Mouse (Mus musculus) midbrain, embryonic 13.5 days (tissue): ENCODE results near the gene Zfp747. TPM values are rescaled to one million over a fixed set of nuclear protein-coding genes. Genes with fewer than 3 reads are reported as not detected.
"Not testable (repeated sequence)": the region's sequence is repeated elsewhere in the genome, so short reads cannot be mapped to it uniquely, and the experiment has no call there.

Source experiments
- ATAC-seq: fragments of 200-750 bp; cut with Nextera tagmentation; 2 replicates; pipeline ENCODE4 v1.8.0; 2017; ENCODE audit warnings: mild to moderate bottlenecking, moderate TSS enrichment, moderate library complexity
- H3K27ac ChIP-seq: fragments of 300-500 bp; sonication (generic); 2 replicates; pipeline ENCODE4 v1.5.1; 2015; ENCODE audit warnings: inconsistent platforms, mild to moderate bottlenecking, moderate library complexity
- H3K27me3 ChIP-seq: fragments of 300-500 bp; sonication (generic); 2 replicates; pipeline ENCODE4 v1.6.1; 2015; ENCODE audit warnings: mild to moderate bottlenecking, inconsistent platforms
- H3K36me3 ChIP-seq: fragments of 300-500 bp; sonication (generic); 2 replicates; pipeline ENCODE4 v1.6.1; 2015; ENCODE audit warnings: mild to moderate bottlenecking, inconsistent platforms
- H3K4me1 ChIP-seq: fragments of 300-500 bp; sonication (generic); replicated peaks from 2 replicates; pipeline ENCODE4 v1.6.1; 2015; ENCODE audit warnings: inconsistent platforms
- H3K4me2 ChIP-seq: fragments of 300-500 bp; sonication (generic); replicated peaks from 2 replicates; pipeline ENCODE4 v1.6.1; 2015; ENCODE audit warnings: moderate library complexity, mild to moderate bottlenecking, inconsistent platforms
- H3K4me3 ChIP-seq: fragments of 300-500 bp; sonication (generic); replicated peaks from 2 replicates; pipeline ENCODE4 v1.5.1; 2015; ENCODE audit warnings: mild to moderate bottlenecking, inconsistent platforms
- H3K9ac ChIP-seq: fragments of 300-500 bp; sonication (generic); replicated peaks from 2 replicates; pipeline ENCODE4 v1.6.1; 2015; ENCODE audit warnings: mild to moderate bottlenecking, inconsistent platforms
- H3K9me3 ChIP-seq: fragments of 300-500 bp; sonication (generic); 2 replicates; pipeline ENCODE4 v1.6.1; 2016; ENCODE audit warnings: mild to moderate bottlenecking, inconsistent platforms
- WGBS: fragments of 180-500 bp; shearing (Covaris S2); methylation state at CpG from one replicate; pipeline ENCODE4 v1.1.7; 2015; 5-methylcytosine and 5-hydroxymethylcytosine counted together
- polyA plus RNA-seq: library from polyadenylated mRNA; unstranded; fragments of >200 nt; fragmentation: Nextera tagmentation; extraction: Ambion mirVana; gene quantifications from 2 replicates; pipeline ENCODE4 v1.2.1, GENCODE M21; 2015

Gene Zfp747
- polyA plus RNA-seq, 1 experiment from 2014 or later: 9.3 TPM

- peaks cover 20% of the 10 kb centered on the region for H3K4me1 ChIP-seq
- ATAC-seq: no peak
- WGBS: 92% methylated on average over 8 of the region's 8 CpGs
- H3K4me2 ChIP-seq: peak overlapping the region; percentile 90
- no peaks in the 10 kb centered on the region for H3K9me3 ChIP-seq
- peak overlapping the region; percentile 96 for H3K9ac ChIP-seq
- no peaks in the 10 kb centered on the region for H3K27me3 ChIP-seq
- H3K36me3 ChIP-seq: peaks cover 29% of the 10 kb centered on the region
- H3K27ac ChIP-seq: no peak overlapping the region
- H3K4me3 ChIP-seq: peak overlapping the region; percentile 88
These were observed 31.5 kb downstream of the Zfp747 start for GRCm38 (mm10) chr7:127344371-127344770.

- Histone ChIP-seq H3K4me3 (no peak overlapping the region; the same call in 1 of the 2 replicates), H3K36me3 (peaks cover 29% of the 10 kb centered on the region)
- no peak for ATAC-seq
These were observed 32.4 kb downstream of the Zfp747 start for GRCm38 (mm10) chr7:127343351-127344019.

DNA sequence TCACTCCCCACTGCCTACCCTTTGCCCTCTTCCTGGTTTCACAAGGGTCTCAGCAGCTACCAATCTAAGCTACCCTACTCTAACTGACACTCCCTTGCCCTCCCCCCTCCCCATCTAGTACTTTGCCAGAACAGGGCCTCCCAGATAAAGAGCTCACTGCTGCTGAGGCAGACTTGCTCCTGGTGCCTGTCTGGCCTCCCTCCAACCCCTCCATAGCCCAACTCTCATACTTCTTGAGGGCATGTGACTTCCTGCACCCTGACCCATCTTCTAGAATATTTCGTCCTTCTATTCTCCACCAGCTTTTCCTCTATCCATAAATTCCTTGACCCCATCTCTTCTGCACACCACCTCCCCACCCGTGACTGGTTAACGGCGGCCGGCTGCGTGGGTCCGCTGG lies 33.0 kb downstream of the Zfp747 start:
- Histone ChIP-seq H3K9me3 (no peaks in the 10 kb centered on the region), H3K4me3 (no peak overlapping the region), H3K27me3 (no peaks in the 10 kb centered on the region), H3K4me2 (no peak overlapping the region), H3K27ac (no peak overlapping the region), H3K36me3 (peaks cover 29% of the 10 kb centered on the region), H3K9ac (no peak overlapping the region), H3K4me1 (peaks cover 20% of the 10 kb centered on the region)
- 97% methylated on average over 7 of the region's 7 CpGs for WGBS
- ATAC-seq: no peak

More at GRCm38 (mm10) chr7:127343351-127344019, 32.4 kb downstream of the Zfp747 start:
- Histone ChIP-seq H3K9ac (peak overlapping the region; percentile 32; the same call in 1 of the 2 replicates), H3K9me3 (no peaks in the 10 kb centered on the region), H3K4me2 (no peak overlapping the region), H3K27ac (no peak overlapping the region), H3K27me3 (no peaks in the 10 kb centered on the region), H3K4me1 (peaks cover 20% of the 10 kb centered on the region)
- 95% methylated on average over 38 of the region's 38 CpGs for WGBS

- H3K4me2 ChIP-seq: no peak overlapping the region
- no peak overlapping the region for H3K27ac ChIP-seq
- WGBS: 73% methylated on average over 4 of the region's 4 CpGs
- H3K9me3 ChIP-seq: no peaks in the 10 kb centered on the region
- no peak for ATAC-seq
- H3K27me3 ChIP-seq: no peaks in the 10 kb centered on the region
- H3K9ac ChIP-seq: no peak overlapping the region
- peaks cover 29% of the 10 kb centered on the region for H3K36me3 ChIP-seq
- peaks cover 20% of the 10 kb centered on the region for H3K4me1 ChIP-seq
- no peak overlapping the region for H3K4me3 ChIP-seq
These were observed 33.5 kb downstream of the Zfp747 start for GRCm38 (mm10) chr7:127342332-127342731.

DNA sequence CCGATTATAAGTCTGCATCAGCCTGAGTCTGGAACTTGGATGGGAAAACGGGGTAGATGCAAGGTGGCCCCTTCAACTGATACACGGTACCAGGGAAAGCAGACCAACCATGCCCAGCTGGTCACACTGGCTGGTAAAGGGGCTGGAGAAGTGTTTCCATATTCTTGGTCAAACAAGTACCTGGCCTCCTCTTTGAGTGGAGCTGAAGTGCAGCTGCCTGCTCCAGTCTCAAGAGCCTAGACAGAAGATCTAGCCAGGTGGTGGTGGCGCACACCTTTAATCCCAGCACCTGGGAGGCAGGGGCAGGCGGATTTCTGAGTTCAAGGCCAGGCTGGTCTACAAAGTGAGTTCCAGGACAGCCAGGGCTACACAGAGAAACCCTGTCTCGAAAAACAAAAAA lies 34.0 kb downstream of the Zfp747 start:
- not testable (repeated sequence) for H3K9ac ChIP-seq, H3K27me3 ChIP-seq, H3K4me2 ChIP-seq, ATAC-seq, H3K27ac ChIP-seq, H3K9me3 ChIP-seq, H3K4me3 ChIP-seq
- WGBS: 92% methylated on average over 6 of the region's 6 CpGs
- Histone ChIP-seq H3K36me3 (peaks cover 29% of the 10 kb centered on the region), H3K4me1 (peaks cover 18% of the 10 kb centered on the region)

DNA sequence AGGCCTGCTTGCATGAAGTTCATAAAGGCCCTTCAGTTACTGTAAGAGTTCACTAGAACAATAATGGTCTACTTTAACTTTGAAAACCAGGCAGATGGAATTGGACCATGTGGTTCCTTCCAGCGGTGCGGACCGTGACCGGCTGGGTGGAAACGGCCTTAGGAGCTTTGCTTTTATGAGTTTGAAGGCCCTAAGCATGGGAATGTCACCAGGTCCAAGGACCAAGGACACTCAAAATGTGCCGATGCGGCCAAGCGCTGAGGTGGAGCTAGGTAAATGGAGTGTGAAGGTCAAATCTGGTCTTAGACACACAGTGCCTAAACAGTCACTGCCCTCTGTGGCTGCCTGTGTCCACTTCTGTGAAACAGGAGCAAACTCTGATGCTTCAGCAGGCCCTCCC lies 34.5 kb downstream of the Zfp747 start:
- H3K9me3 ChIP-seq: no peaks in the 10 kb centered on the region
- no peak overlapping the region for H3K4me2 ChIP-seq
- no peak overlapping the region for H3K9ac ChIP-seq
- peaks cover 13% of the 10 kb centered on the region for H3K4me1 ChIP-seq
- WGBS: 95% methylated on average over 8 of the region's 8 CpGs
- no peak for ATAC-seq
- no peak overlapping the region for H3K4me3 ChIP-seq
- peaks cover 29% of the 10 kb centered on the region for H3K36me3 ChIP-seq
- H3K27me3 ChIP-seq: no peaks in the 10 kb centered on the region
- H3K27ac ChIP-seq: no peak overlapping the region

DNA sequence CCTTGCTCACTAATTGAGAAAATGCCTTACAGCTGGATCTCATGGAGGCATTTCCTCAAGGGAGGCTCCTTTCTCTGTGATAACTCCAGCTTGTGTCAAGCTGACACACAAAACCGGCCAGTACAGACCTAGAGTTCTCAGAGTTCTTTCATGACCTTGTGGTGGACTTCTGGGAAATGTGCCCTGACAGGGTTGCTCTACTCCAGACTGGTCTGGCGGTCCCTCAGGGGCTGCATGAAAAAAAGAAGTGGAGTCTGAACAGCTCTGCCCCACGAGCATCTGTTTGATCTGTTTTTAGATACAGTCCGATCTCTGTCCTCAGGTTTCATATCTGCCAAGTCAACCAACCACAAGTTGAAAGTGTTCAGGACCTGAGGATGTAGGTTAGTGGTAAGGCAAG lies 38.2 kb downstream of the Zfp747 start:
- no peaks in the 10 kb centered on the region for H3K27me3 ChIP-seq
- no peaks in the 10 kb centered on the region for H3K9me3 ChIP-seq
- ATAC-seq: no peak
- no peaks in the 10 kb centered on the region for H3K4me1 ChIP-seq
- H3K4me2 ChIP-seq: no peak overlapping the region
- no peak overlapping the region for H3K4me3 ChIP-seq
- WGBS: 88% methylated on average over 4 of the region's 4 CpGs
- no peak overlapping the region for H3K9ac ChIP-seq
- H3K27ac ChIP-seq: no peak overlapping the region
- H3K36me3 ChIP-seq: peaks cover 14% of the 10 kb centered on the region

GRCm38 (mm10) chr7:127335604-127336003 lies 40.2 kb downstream of the Zfp747 start:
- H3K4me3 ChIP-seq: no peak overlapping the region
- H3K4me2 ChIP-seq: no peak overlapping the region
- 93% methylated on average over 4 of the region's 4 CpGs for WGBS
- no peaks in the 10 kb centered on the region for H3K27me3 ChIP-seq
- no peaks in the 10 kb centered on the region for H3K4me1 ChIP-seq
- no peak overlapping the region for H3K27ac ChIP-seq
- H3K36me3 ChIP-seq: no peaks in the 10 kb centered on the region
- ATAC-seq: no peak
- no peaks in the 10 kb centered on the region for H3K9me3 ChIP-seq
- no peak overlapping the region for H3K9ac ChIP-seq

DNA sequence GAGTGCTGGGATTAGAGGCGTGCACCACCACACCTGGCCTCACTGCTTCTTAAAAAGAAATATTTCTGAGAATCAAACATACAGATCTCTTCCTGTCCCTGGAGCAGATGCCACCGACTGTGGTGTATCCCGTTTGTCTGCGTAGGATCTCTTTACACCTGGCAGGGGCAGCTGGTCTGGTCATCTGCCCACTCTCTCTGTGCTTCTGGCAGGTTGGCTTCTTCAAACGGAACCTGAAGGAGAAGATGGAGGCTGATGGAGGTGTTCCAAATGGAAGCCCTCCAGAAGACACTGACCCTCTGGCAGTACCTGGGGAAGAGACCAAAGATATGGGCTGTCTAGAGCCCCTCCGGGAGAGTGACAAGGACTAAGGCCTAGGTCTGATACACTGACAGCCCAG lies 42.6 kb downstream of the Zfp747 start:
- no peak for ATAC-seq
- H3K4me3 ChIP-seq: no peak overlapping the region
- no peaks in the 10 kb centered on the region for H3K4me1 ChIP-seq
- 89% methylated on average over 6 of the region's 6 CpGs for WGBS
- no peaks in the 10 kb centered on the region for H3K36me3 ChIP-seq
- H3K27me3 ChIP-seq: no peaks in the 10 kb centered on the region
- H3K9ac ChIP-seq: no peak overlapping the region
- no peaks in the 10 kb centered on the region for H3K9me3 ChIP-seq
- H3K27ac ChIP-seq: no peak overlapping the region
- H3K4me2 ChIP-seq: no peak overlapping the region

DNA sequence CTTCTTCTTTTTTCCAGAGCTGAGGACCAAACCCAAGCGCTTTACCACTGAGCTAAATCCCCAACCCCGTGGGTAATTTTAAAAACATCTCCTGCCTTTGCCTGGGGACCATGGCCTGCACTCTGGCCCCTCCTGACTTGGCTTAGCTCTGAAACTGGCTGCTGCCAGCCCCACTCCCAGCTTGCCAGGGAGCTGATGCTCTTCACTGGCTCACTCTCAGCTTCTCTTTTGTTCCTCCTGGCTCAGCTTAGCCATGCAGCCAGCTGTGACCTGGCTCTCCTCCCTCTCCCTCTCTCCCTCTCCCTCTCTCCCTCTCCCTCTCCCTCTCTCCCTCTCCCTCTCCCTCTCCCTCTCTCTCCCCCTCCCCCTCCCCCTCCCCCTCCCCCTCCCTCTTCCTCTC lies 49.2 kb downstream of the Zfp747 start:
- H3K27ac ChIP-seq: no peak overlapping the region
- H3K4me1 ChIP-seq: 0 out of 2 replicates have a peak, but pooled peaks cover 2% of the 10 kb centered on the region
- no peaks in the 10 kb centered on the region for H3K27me3 ChIP-seq
- no peak overlapping the region for H3K4me3 ChIP-seq
- H3K4me2 ChIP-seq: no peak overlapping the region
- H3K9me3 ChIP-seq: no peaks in the 10 kb centered on the region
- H3K36me3 ChIP-seq: no peaks in the 10 kb centered on the region
- no peak overlapping the region for H3K9ac ChIP-seq
- peak; percentile 65 for ATAC-seq
- 25% methylated on average over 2 of the region's 2 CpGs for WGBS

GRCm38 (mm10) chr7:127325550-127325949 lies 50.3 kb downstream of the Zfp747 start:
- H3K4me2 ChIP-seq: no peak overlapping the region
- H3K27ac ChIP-seq: no peak overlapping the region
- 96% methylated on average over 8 of the region's 8 CpGs for WGBS
- H3K36me3 ChIP-seq: no peaks in the 10 kb centered on the region
- H3K4me1 ChIP-seq: 0 out of 2 replicates have a peak, but pooled peaks cover 2% of the 10 kb centered on the region
- no peak for ATAC-seq
- H3K9me3 ChIP-seq: no peaks in the 10 kb centered on the region
- no peaks in the 10 kb centered on the region for H3K27me3 ChIP-seq
- no peak overlapping the region for H3K4me3 ChIP-seq
- no peak overlapping the region for H3K9ac ChIP-seq

DNA sequence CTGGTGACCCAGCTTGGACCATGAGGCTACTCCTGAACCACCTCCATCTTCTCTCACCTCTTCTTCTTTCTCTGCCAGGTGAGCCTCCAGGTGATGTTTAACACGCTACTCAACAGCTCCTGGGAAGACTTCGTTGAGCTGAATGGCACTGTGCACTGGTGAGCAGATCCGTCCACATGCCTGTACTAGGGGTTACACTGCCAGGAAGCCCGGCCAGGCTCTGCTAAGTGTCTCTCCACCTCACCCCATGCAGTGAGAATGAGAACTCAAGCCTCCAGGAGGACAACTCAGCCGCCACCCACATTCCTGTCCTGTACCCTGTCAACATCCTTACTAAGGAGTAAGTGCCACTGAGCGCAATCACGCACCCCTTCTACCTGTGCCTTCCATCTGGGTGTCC lies 50.9 kb downstream of the Zfp747 start:
- Histone ChIP-seq H3K4me2 (no peak overlapping the region), H3K4me3 (no peak overlapping the region), H3K36me3 (no peaks in the 10 kb centered on the region), H3K27me3 (no peaks in the 10 kb centered on the region), H3K9ac (no peak overlapping the region), H3K27ac (no peak overlapping the region), H3K4me1 (0 out of 2 replicates have a peak, but pooled peaks cover 2% of the 10 kb centered on the region), H3K9me3 (no peaks in the 10 kb centered on the region)
- WGBS: 94% methylated on average over 7 of the region's 7 CpGs
- ATAC-seq: no peak
